Mouse (Mus musculus) embryonic facial prominence, embryonic 13.5 days (tissue): ENCODE measurements around the gene Fscn2. TPM values are rescaled to one million over a fixed set of nuclear protein-coding genes. Genes with fewer than 3 reads are reported as not detected.
A peak's percentile ranks its signal among the peaks of the same experiment; 100 is the strongest.
"Not testable (repeated sequence)": the region's sequence is repeated elsewhere in the genome, so short reads cannot be mapped to it uniquely, and the experiment has no call there.

Experiments used
- ATAC-seq: fragments of 200-750 bp; cut with Nextera tagmentation; 2 replicates; pipeline ENCODE4 v1.8.0; 2017; ENCODE audit warnings: low read depth; ENCODE audit not compliant: insufficient number of reproducible peaks, insufficient read depth, low FRiP score, low TSS enrichment
- H3K27ac ChIP-seq: fragments of 300-500 bp; sonication (generic); 2 replicates; pipeline ENCODE4 v1.5.1; 2015; ENCODE audit warnings: moderate library complexity, mild to moderate bottlenecking, inconsistent platforms
- H3K27me3 ChIP-seq: fragments of 300-500 bp; sonication (generic); 2 replicates; pipeline ENCODE4 v1.6.1; 2015; ENCODE audit warnings: mild to moderate bottlenecking, inconsistent platforms
- H3K36me3 ChIP-seq: fragments of 300-500 bp; sonication (generic); 2 replicates; pipeline ENCODE4 v1.6.1; 2015; ENCODE audit warnings: mild to moderate bottlenecking, inconsistent platforms
- H3K4me1 ChIP-seq: fragments of 300-500 bp; sonication (generic); 2 replicates; pipeline ENCODE4 v1.6.1; 2015; ENCODE audit warnings: inconsistent platforms
- H3K4me2 ChIP-seq: fragments of 300-500 bp; sonication (generic); 2 replicates; pipeline ENCODE4 v1.6.1; 2015; ENCODE audit warnings: moderate library complexity, mild to moderate bottlenecking, inconsistent platforms
- H3K4me3 ChIP-seq: fragments of 300-500 bp; sonication (generic); 2 replicates; pipeline ENCODE4 v1.5.1; 2015; ENCODE audit warnings: mild to moderate bottlenecking, inconsistent platforms
- H3K9ac ChIP-seq: fragments of 300-500 bp; sonication (generic); 2 replicates; pipeline ENCODE4 v1.6.1; 2015; ENCODE audit warnings: mild to moderate bottlenecking, inconsistent platforms
- H3K9me3 ChIP-seq: fragments of 300-500 bp; sonication (generic); 2 replicates; pipeline ENCODE4 v1.6.1; 2016; ENCODE audit warnings: inconsistent platforms
- WGBS: fragments of 180-500 bp; shearing (Covaris S2); methylation state at CpG from one replicate; pipeline ENCODE4 v1.1.7; 2015; ENCODE audit warnings: mixed read lengths; 5-methylcytosine and 5-hydroxymethylcytosine counted together
- microRNA-seq: library from miRNA; unstranded; fragments of <30 nt; microRNA quantifications from one replicate; pipeline ENCODE4, GENCODE M21; 2016
- polyA plus RNA-seq: library from polyadenylated mRNA; unstranded; fragments of >200 nt; fragmentation: Nextera tagmentation; extraction: Ambion mirVana; gene quantifications from 2 replicates; pipeline ENCODE4 v1.2.1, GENCODE M21; 2015

The Fscn2 gene
- polyA plus RNA-seq, 1 experiment from 2014 or later = 1.1 TPM

- Histone ChIP-seq H3K9me3 (no peaks in the 10 kb centered on the region), H3K36me3 (peaks cover 80% of the 10 kb centered on the region), H3K4me3 (no peak overlapping the region), H3K4me2 (no peak overlapping the region), H3K27ac (no peak overlapping the region), H3K27me3 (no peaks in the 10 kb centered on the region), H3K4me1 (no peaks in the 10 kb centered on the region), H3K9ac (no peak overlapping the region)
- ATAC-seq = no peak
- 94% methylated on average over 6 of the region's 6 CpGs for WGBS
These were observed 25.3 kb downstream of the Fscn2 start for GRCm38 (mm10) chr11:120386632-120387031.

GRCm38 (mm10) chr11:120387157-120387556 is 25.8 kb downstream of the Fscn2 start:
- no peak for ATAC-seq
- no peak overlapping the region for H3K9ac ChIP-seq
- peaks cover 79% of the 10 kb centered on the region for H3K36me3 ChIP-seq
- H3K4me1 ChIP-seq = no peaks in the 10 kb centered on the region
- H3K4me3 ChIP-seq = no peak overlapping the region
- H3K9me3 ChIP-seq = no peaks in the 10 kb centered on the region
- no peaks in the 10 kb centered on the region for H3K27me3 ChIP-seq
- H3K4me2 ChIP-seq = no peak overlapping the region
- 70% methylated on average over 2 of the region's 2 CpGs for WGBS
- no peak overlapping the region for H3K27ac ChIP-seq

- Histone ChIP-seq H3K4me2 (no peak overlapping the region), H3K9ac (no peak overlapping the region), H3K4me1 (no peaks in the 10 kb centered on the region), H3K27ac (no peak overlapping the region), H3K4me3 (no peak overlapping the region), H3K9me3 (no peaks in the 10 kb centered on the region), H3K27me3 (no peaks in the 10 kb centered on the region), H3K36me3 (peaks cover 79% of the 10 kb centered on the region)
- 92% methylated on average over 9 of the region's 9 CpGs for WGBS
- ATAC-seq = no peak
These were observed 27.2 kb downstream of the Fscn2 start for GRCm38 (mm10) chr11:120388580-120388979.

- no peak for ATAC-seq
- Histone ChIP-seq H3K9me3 (no peaks in the 10 kb centered on the region), H3K27ac (no peak overlapping the region), H3K4me2 (no peak overlapping the region), H3K4me3 (no peak overlapping the region), H3K27me3 (no peaks in the 10 kb centered on the region), H3K36me3 (peaks cover 82% of the 10 kb centered on the region), H3K4me1 (no peaks in the 10 kb centered on the region), H3K9ac (no peak overlapping the region)
- WGBS = 79% methylated on average over 4 of the region's 4 CpGs
These were observed 34.3 kb downstream of the Fscn2 start for GRCm38 (mm10) chr11:120395661-120396060.

- Histone ChIP-seq H3K9ac (no peak overlapping the region), H3K4me1 (no peaks in the 10 kb centered on the region), H3K27me3 (no peaks in the 10 kb centered on the region), H3K4me3 (no peak overlapping the region), H3K27ac (no peak overlapping the region), H3K9me3 (no peaks in the 10 kb centered on the region), H3K4me2 (no peak overlapping the region), H3K36me3 (peaks cover 92% of the 10 kb centered on the region)
- ATAC-seq = no peak
- WGBS = 84% methylated on average over 2 of the region's 2 CpGs
These were observed 36.3 kb downstream of the Fscn2 start for GRCm38 (mm10) chr11:120397602-120398001.

- H3K27ac ChIP-seq = no peak overlapping the region
- 94% methylated on average over 2 of the region's 2 CpGs for WGBS
- H3K36me3 ChIP-seq = peaks cover 92% of the 10 kb centered on the region
- no peak overlapping the region for H3K4me3 ChIP-seq
- no peaks in the 10 kb centered on the region for H3K27me3 ChIP-seq
- H3K9me3 ChIP-seq = no peaks in the 10 kb centered on the region
- H3K9ac ChIP-seq = no peak overlapping the region
- no peak for ATAC-seq
- H3K4me2 ChIP-seq = no peak overlapping the region
- no peaks in the 10 kb centered on the region for H3K4me1 ChIP-seq
These were observed 38.0 kb downstream of the Fscn2 start for GRCm38 (mm10) chr11:120399319-120399718.

- 97% methylated on average over 1 of the region's 1 CpGs for WGBS
- Histone ChIP-seq H3K4me3 (no peak overlapping the region), H3K9ac (no peak overlapping the region), H3K36me3 (peaks cover 96% of the 10 kb centered on the region), H3K4me1 (no peaks in the 10 kb centered on the region), H3K27me3 (no peaks in the 10 kb centered on the region), H3K27ac (no peak overlapping the region), H3K4me2 (no peak overlapping the region), H3K9me3 (no peaks in the 10 kb centered on the region)
- no peak for ATAC-seq
These were observed 43.5 kb downstream of the Fscn2 start for GRCm38 (mm10) chr11:120404814-120405213.

GRCm38 (mm10) chr11:120405867-120406266 is 44.5 kb downstream of the Fscn2 start:
- Histone ChIP-seq H3K9me3 (no peaks in the 10 kb centered on the region), H3K4me3 (no peak overlapping the region), H3K36me3 (peaks cover 96% of the 10 kb centered on the region), H3K27ac (no peak overlapping the region), H3K27me3 (no peaks in the 10 kb centered on the region), H3K4me1 (no peaks in the 10 kb centered on the region), H3K4me2 (no peak overlapping the region), H3K9ac (no peak overlapping the region)
- WGBS = 96% methylated on average over 3 of the region's 3 CpGs
- ATAC-seq = no peak

GRCm38 (mm10) chr11:120406445-120406844 is 45.1 kb downstream of the Fscn2 start:
- 85% methylated on average over 1 of the region's 1 CpGs for WGBS
- Histone ChIP-seq H3K4me1 (no peaks in the 10 kb centered on the region), H3K9me3 (no peaks in the 10 kb centered on the region), H3K27me3 (no peaks in the 10 kb centered on the region), H3K4me2 (no peak overlapping the region), H3K4me3 (no peak overlapping the region), H3K9ac (no peak overlapping the region), H3K36me3 (peaks cover 96% of the 10 kb centered on the region), H3K27ac (no peak overlapping the region)
- no peak for ATAC-seq

GRCm38 (mm10) chr11:120413621-120414020 is 52.3 kb downstream of the Fscn2 start:
- not testable (repeated sequence) for ATAC-seq, H3K27me3 ChIP-seq, H3K9me3 ChIP-seq, H3K9ac ChIP-seq, H3K4me1 ChIP-seq, H3K27ac ChIP-seq, H3K4me3 ChIP-seq, H3K4me2 ChIP-seq
- peaks cover 94% of the 10 kb centered on the region for H3K36me3 ChIP-seq
- 89% methylated on average over 9 of the region's 10 CpGs for WGBS

Small RNAs within 50 kb of the gene (microRNA-seq; reads per million reads assigned to microRNA genes)
- not detected for gene Gm23419
- gene Mir6935 = 2.6 reads per million, percentile 9 among the genes with 10 or more reads in this experiment

Other genes with a start within 250 kb of the Fscn2 start
- 92.9 and 94.5 TPM in 2 replicates for gene Slc38a10, start 210.2 kb upstream of the Fscn2 start, polyA plus RNA-seq
- 13.1 and 13.9 TPM in 2 replicates for gene Bahcc1, start 128.6 kb upstream of the Fscn2 start, polyA plus RNA-seq
- gene Actg1, start 13.0 kb upstream of the Fscn2 start, polyA plus RNA-seq = 2,524 and 2,741 TPM in 2 replicates
- gene Faap100, start 17.2 kb downstream of the Fscn2 start, polyA plus RNA-seq = 38.6 and 43.7 TPM in 2 replicates
- 34.7 and 37.4 TPM in 2 replicates for gene Nploc4, start 76.2 kb downstream of the Fscn2 start, polyA plus RNA-seq
- 0.30 and 0.35 TPM in 2 replicates for gene Tspan10, start 81.1 kb downstream of the Fscn2 start, polyA plus RNA-seq
- 0.29 TPM in 1 of 2 replicates, not detected in the other for gene Pde6g, start 92.0 kb downstream of the Fscn2 start, polyA plus RNA-seq
- gene Oxld1, start 96.5 kb downstream of the Fscn2 start, polyA plus RNA-seq = 15.8 TPM in 2 replicates
- gene Ccdc137, start 96.6 kb downstream of the Fscn2 start, polyA plus RNA-seq = 39.8 and 45.0 TPM in 2 replicates
- gene Arl16, start 106.1 kb downstream of the Fscn2 start, polyA plus RNA-seq = 59.6 and 63.6 TPM in 2 replicates
- gene Mrpl12, start 123.1 kb downstream of the Fscn2 start, polyA plus RNA-seq = 134 and 138 TPM in 2 replicates
- 50.1 and 54.3 TPM in 2 replicates for gene Slc25a10, start 130.3 kb downstream of the Fscn2 start, polyA plus RNA-seq
- 1.3 and 1.7 TPM in 2 replicates for gene Gcgr, start 169.2 kb downstream of the Fscn2 start, polyA plus RNA-seq
- gene Mcrip1, start 188.2 kb downstream of the Fscn2 start, polyA plus RNA-seq = 219 and 247 TPM in 2 replicates
- not detected in 2 replicates for gene Ppp1r27, start 189.6 kb downstream of the Fscn2 start, polyA plus RNA-seq
- gene P4hb, start 211.7 kb downstream of the Fscn2 start, polyA plus RNA-seq = 684 and 710 TPM in 2 replicates
- gene Arhgdia, start 220.1 kb downstream of the Fscn2 start, polyA plus RNA-seq = 535 and 580 TPM in 2 replicates
- 492 and 529 TPM in 2 replicates for gene Alyref, start 236.8 kb downstream of the Fscn2 start, polyA plus RNA-seq
- gene Anapc11, start 236.9 kb downstream of the Fscn2 start, polyA plus RNA-seq = 219 and 222 TPM in 2 replicates
- gene Npb, start 246.9 kb downstream of the Fscn2 start, polyA plus RNA-seq = 0.98 and 1.7 TPM in 2 replicates